Mouse (Mus musculus) midbrain, embryonic 15.5 days (tissue): ENCODE results near the gene Arfgap2. TPM values are rescaled to one million over a fixed set of nuclear protein-coding genes. Genes with fewer than 3 reads are reported as not detected.
A peak's percentile ranks its signal among the peaks of the same experiment; 100 is the strongest.
"Not testable (repeated sequence)": the region's sequence is repeated elsewhere in the genome, so short reads cannot be mapped to it uniquely, and the experiment has no call there.

Experiments used
- ATAC-seq: fragments of 200-750 bp; cut with Nextera tagmentation; replicated peaks from 2 replicates; pipeline ENCODE4 v1.8.0; 2017; ENCODE audit warnings: moderate TSS enrichment
- H3K27ac ChIP-seq: fragments of 300-500 bp; sonication (generic); 2 replicates; pipeline ENCODE4 v1.5.1; 2015; ENCODE audit warnings: mild to moderate bottlenecking, inconsistent platforms
- H3K27me3 ChIP-seq: fragments of 300-500 bp; sonication (generic); replicated peaks from 2 replicates; pipeline ENCODE4 v1.6.1; 2015; ENCODE audit warnings: inconsistent platforms
- H3K36me3 ChIP-seq: fragments of 300-500 bp; sonication (generic); replicated peaks from 2 replicates; pipeline ENCODE4 v1.6.1; 2015; ENCODE audit warnings: inconsistent platforms
- H3K4me1 ChIP-seq: fragments of 300-500 bp; sonication (generic); 2 replicates; pipeline ENCODE4 v1.6.1; 2015; ENCODE audit warnings: inconsistent platforms
- H3K4me2 ChIP-seq: fragments of 300-500 bp; sonication (generic); 2 replicates; pipeline ENCODE4 v1.6.1; 2015; ENCODE audit warnings: inconsistent platforms, mild to moderate bottlenecking, moderate library complexity
- H3K4me3 ChIP-seq: fragments of 300-500 bp; sonication (generic); 2 replicates; pipeline ENCODE4 v1.5.1; 2015; ENCODE audit warnings: mild to moderate bottlenecking, inconsistent platforms
- H3K9ac ChIP-seq: fragments of 300-500 bp; sonication (generic); 2 replicates; pipeline ENCODE4 v1.6.1; 2015; ENCODE audit warnings: mild to moderate bottlenecking, inconsistent platforms
- H3K9me3 ChIP-seq: fragments of 300-500 bp; sonication (generic); 2 replicates; pipeline ENCODE4 v1.6.1; 2016; ENCODE audit warnings: inconsistent platforms
- WGBS: fragments of 180-500 bp; shearing (Covaris S2); methylation state at CpG from one replicate; pipeline ENCODE4 v1.1.7; 2015; ENCODE audit warnings: mixed read lengths; 5-methylcytosine and 5-hydroxymethylcytosine counted together
- polyA plus RNA-seq: library from polyadenylated mRNA; unstranded; fragments of >200 nt; fragmentation: Nextera tagmentation; extraction: Ambion mirVana; gene quantifications from 2 replicates; pipeline ENCODE4 v1.2.1, GENCODE M21; 2015

Arfgap2 gene
- 76.0 and 76.1 TPM in 2 replicates for polyA plus RNA-seq

DNA sequence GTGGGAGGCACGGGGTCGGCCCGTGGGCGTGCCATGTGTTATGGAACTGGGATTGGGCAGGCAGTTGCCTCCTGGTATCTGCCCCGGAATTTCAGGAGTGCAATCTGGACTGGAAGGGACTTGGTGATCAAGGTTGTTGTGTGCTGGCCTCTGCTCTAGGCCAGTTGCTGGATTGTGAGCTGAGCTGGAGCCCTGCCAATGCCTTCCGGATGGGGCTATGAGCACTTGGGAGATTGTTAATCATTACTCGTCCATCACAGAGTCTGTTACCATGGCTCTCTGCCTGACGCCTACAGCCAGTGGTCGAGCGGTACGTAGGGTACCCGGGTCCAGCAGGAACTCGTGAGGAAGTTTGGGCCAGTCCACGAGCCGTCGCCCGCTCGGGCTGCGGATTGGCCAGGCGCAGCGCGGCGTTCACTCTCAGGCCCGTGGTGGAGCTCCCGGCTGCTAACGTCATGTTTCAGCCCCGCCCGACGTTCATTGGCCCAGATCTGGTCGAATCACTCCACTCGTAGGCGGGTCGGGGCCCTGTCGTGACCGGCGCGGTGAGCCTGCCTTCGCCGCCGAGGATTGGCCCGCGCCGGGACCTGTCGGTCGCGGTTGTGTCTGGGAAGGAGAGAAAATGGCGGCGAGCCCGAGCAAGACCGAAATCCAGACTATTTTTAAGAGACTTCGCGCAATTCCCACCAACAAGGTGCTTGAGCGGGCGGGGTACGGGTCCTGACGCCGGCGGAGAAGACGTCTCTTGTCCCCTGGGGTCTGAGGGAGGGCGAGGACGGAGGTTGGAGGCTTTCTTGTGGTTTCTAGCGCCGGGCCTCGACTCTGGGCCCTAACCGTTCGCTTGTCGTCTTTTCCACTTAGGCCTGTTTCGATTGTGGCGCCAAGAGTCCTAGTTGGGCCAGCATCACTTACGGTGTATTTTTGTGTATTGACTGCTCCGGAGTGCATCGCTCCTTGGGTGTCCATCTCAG lies at the start of gene Arfgap2:
TSS of gene Arfgap2 (plus strand) at position 264 of the 971 bp plus-strand sequence.
- Histone ChIP-seq H3K4me3 (peak within 1 kb of the TSS; percentile 71), H3K27ac (peak within 1 kb of the TSS; percentile 93), H3K9ac (peak within 1 kb of the TSS; percentile 82), H3K4me1 (peaks cover 20% of the 10 kb centered on the region), H3K9me3 (no peaks in the 10 kb centered on the region), H3K4me2 (peak within 1 kb of the TSS; percentile 90), H3K27me3 (no peaks in the 10 kb centered on the region), H3K36me3 (peaks cover 29% of the 10 kb centered on the region)
- peak; percentile 99 for ATAC-seq
- 1% methylated on average over 72 of the region's 72 CpGs for WGBS

DNA sequence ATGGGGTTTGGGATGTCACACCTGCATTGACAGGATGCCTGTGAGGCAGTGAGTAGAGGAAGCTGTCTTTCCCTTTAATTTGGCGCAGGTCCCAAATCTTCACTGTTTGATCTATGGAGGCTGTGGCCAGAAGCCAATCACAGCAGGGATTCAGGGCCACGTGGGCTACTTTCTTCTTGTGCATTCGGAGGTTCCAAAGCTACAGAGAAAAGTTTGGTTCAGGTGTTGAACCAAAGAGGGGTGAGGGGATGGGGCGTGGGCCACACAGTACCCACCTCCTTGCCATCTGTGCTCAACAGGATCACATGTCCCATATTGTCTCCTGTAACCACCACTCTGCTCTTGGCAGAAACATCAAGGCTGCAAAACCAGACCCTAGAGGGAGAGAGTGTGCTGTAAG lies 47.7 kb upstream of the Arfgap2 start:
- no peak overlapping the region for H3K4me2 ChIP-seq
- H3K27ac ChIP-seq: no peak overlapping the region
- WGBS: 67% methylated on average over 4 of the region's 4 CpGs
- H3K4me1 ChIP-seq: no peaks in the 10 kb centered on the region
- no peak overlapping the region for H3K9ac ChIP-seq
- no peak overlapping the region for H3K4me3 ChIP-seq
- no peaks in the 10 kb centered on the region for H3K9me3 ChIP-seq
- no peaks in the 10 kb centered on the region for H3K27me3 ChIP-seq
- peaks cover 26% of the 10 kb centered on the region; the same call in 1 of the 2 replicates for H3K36me3 ChIP-seq
- no peak for ATAC-seq

DNA sequence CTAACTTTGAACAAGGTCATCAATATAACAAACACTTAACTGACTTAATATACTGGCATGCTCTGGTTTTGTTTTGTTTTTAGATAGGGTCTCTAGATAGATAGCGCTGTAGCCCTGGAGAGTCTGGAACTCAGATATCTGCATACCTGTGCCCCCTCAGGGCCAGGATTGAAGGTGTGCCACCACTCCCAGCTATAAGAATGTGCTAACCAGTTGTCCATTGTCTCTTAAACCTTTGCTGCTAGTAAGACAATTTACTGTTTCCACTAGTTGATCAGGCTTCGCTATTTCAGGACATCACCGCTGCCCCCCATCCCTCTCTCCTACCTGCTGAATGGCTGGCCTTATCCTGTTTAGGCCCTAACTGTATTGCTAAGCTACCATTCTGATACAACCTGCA lies 44.3 kb upstream of the Arfgap2 start:
- Histone ChIP-seq H3K27me3 (no peaks in the 10 kb centered on the region), H3K4me1 (no peaks in the 10 kb centered on the region), H3K9me3 (no peaks in the 10 kb centered on the region), H3K36me3 (0 out of 2 replicates have a peak, but pooled peaks cover 6% of the 10 kb centered on the region), H3K4me3 (no peak overlapping the region), H3K27ac (no peak overlapping the region), H3K4me2 (no peak overlapping the region), H3K9ac (no peak overlapping the region)
- WGBS: 95% methylated on average over 3 of the region's 3 CpGs
- no peak for ATAC-seq

GRCm38 (mm10) chr2:91223614-91224013 lies 41.2 kb upstream of the Arfgap2 start:
- WGBS: 88% methylated on average over 2 of the region's 2 CpGs
- no peaks in the 10 kb centered on the region for H3K36me3 ChIP-seq
- H3K4me3 ChIP-seq: no peak overlapping the region
- H3K4me2 ChIP-seq: no peak overlapping the region
- ATAC-seq: no peak
- no peaks in the 10 kb centered on the region for H3K9me3 ChIP-seq
- no peak overlapping the region for H3K9ac ChIP-seq
- no peaks in the 10 kb centered on the region for H3K4me1 ChIP-seq
- no peaks in the 10 kb centered on the region for H3K27me3 ChIP-seq
- no peak overlapping the region for H3K27ac ChIP-seq

GRCm38 (mm10) chr2:91229735-91230134 lies 35.0 kb upstream of the Arfgap2 start:
- no peak overlapping the region for H3K4me3 ChIP-seq
- H3K27me3 ChIP-seq: no peaks in the 10 kb centered on the region
- H3K4me1 ChIP-seq: no peaks in the 10 kb centered on the region
- H3K9me3 ChIP-seq: no peaks in the 10 kb centered on the region
- H3K4me2 ChIP-seq: no peak overlapping the region
- ATAC-seq: no peak
- H3K36me3 ChIP-seq: no peaks in the 10 kb centered on the region
- 89% methylated on average over 2 of the region's 2 CpGs for WGBS
- no peak overlapping the region for H3K27ac ChIP-seq
- no peak overlapping the region for H3K9ac ChIP-seq

- Histone ChIP-seq H3K4me3 (peak within 1 kb of the TSS; percentile 73), H3K36me3 (no peaks in the 10 kb centered on the region), H3K9me3 (no peaks in the 10 kb centered on the region), H3K27me3 (no peaks in the 10 kb centered on the region), H3K4me1 (peaks cover 10% of the 10 kb centered on the region), H3K4me2 (peak within 1 kb of the TSS; percentile 88), H3K9ac (peak within 1 kb of the TSS; percentile 73), H3K27ac (peak within 1 kb of the TSS; percentile 92)
- peak; percentile 99 for ATAC-seq
- whole genome bisulfite sequencing: under 1% methylated on average over 47 of the region's 48 CpGs
Observed at GRCm38 (mm10) chr2:91236601-91237510, 27.9 kb upstream of the Arfgap2 start, which contains the start of gene Ddb2. Gene Ddb2, minus strand, starts transcription at chr2:91236982.

DNA sequence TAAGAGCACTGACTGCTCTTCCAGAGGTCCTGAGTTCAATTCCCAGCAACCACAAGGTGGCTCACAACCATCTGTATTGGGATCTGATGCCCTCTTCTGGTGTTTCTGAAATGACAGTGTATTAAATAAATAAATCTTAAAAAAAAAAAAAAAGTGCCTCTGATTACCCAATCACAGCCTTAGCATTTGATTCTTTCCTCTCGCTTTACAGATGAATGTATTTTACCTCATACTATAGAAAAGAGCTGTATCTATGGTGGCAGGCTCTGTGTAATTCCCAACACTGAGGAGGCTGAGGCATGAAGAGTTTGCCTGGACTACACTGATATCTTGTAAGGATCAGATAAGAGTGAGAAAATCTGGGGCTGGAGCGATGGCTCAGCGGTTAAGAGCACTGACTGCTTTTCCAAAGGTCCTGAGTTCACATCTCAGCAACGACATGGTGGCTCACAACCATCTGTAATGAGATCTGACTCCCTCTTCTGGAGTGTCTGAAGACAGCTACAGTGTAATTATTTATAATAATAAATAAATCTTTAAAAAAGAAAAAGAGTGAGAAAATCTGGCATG lies 27.2 kb upstream of the Arfgap2 start:
- not testable (repeated sequence) for H3K4me1 ChIP-seq, H3K36me3 ChIP-seq, H3K27me3 ChIP-seq, H3K9me3 ChIP-seq
- H3K27ac ChIP-seq: peak overlapping the region; percentile 92
- 18% methylated on average over 4 of the region's 4 CpGs for WGBS
- peak; percentile 69 for ATAC-seq
- H3K4me2 ChIP-seq: peak overlapping the region; percentile 88
- peak overlapping the region; percentile 73 for H3K9ac ChIP-seq
- peak overlapping the region; percentile 73 for H3K4me3 ChIP-seq

GRCm38 (mm10) chr2:91242547-91242946 lies 22.2 kb upstream of the Arfgap2 start:
- Histone ChIP-seq H3K36me3 (no peaks in the 10 kb centered on the region), H3K27me3 (no peaks in the 10 kb centered on the region), H3K4me2 (no peak overlapping the region), H3K9me3 (no peaks in the 10 kb centered on the region), H3K27ac (no peak overlapping the region), H3K4me3 (no peak overlapping the region), H3K9ac (no peak overlapping the region), H3K4me1 (peaks cover 4% of the 10 kb centered on the region)
- no peak for ATAC-seq
- WGBS: 75% methylated on average over 5 of the region's 5 CpGs

GRCm38 (mm10) chr2:91243416-91243815 lies 21.4 kb upstream of the Arfgap2 start:
- no peak overlapping the region for H3K4me2 ChIP-seq
- no peaks in the 10 kb centered on the region for H3K27me3 ChIP-seq
- no peaks in the 10 kb centered on the region for H3K4me1 ChIP-seq
- ATAC-seq: no peak
- H3K9me3 ChIP-seq: no peaks in the 10 kb centered on the region
- H3K36me3 ChIP-seq: no peaks in the 10 kb centered on the region
- no peak overlapping the region for H3K4me3 ChIP-seq
- 55% methylated on average over 3 of the region's 3 CpGs for WGBS
- no peak overlapping the region for H3K27ac ChIP-seq
- no peak overlapping the region for H3K9ac ChIP-seq

GRCm38 (mm10) chr2:91244557-91245228 lies 20.1 kb upstream of the Arfgap2 start:
- no peaks in the 10 kb centered on the region for H3K9me3 ChIP-seq
- H3K4me2 ChIP-seq: no peak overlapping the region
- H3K4me1 ChIP-seq: no peaks in the 10 kb centered on the region
- ATAC-seq: no peak
- no peaks in the 10 kb centered on the region for H3K27me3 ChIP-seq
- no peak overlapping the region for H3K4me3 ChIP-seq
- no peaks in the 10 kb centered on the region for H3K36me3 ChIP-seq
- H3K9ac ChIP-seq: no peak overlapping the region
- WGBS: 87% methylated on average over 5 of the region's 5 CpGs
- no peak overlapping the region for H3K27ac ChIP-seq

- H3K36me3 ChIP-seq: no peaks in the 10 kb centered on the region
- H3K27me3 ChIP-seq: no peaks in the 10 kb centered on the region; the same call in 1 of the 2 replicates
- H3K9ac ChIP-seq: no peak overlapping the region
- no peak for ATAC-seq
- no peak overlapping the region for H3K4me3 ChIP-seq
- no peak overlapping the region for H3K4me2 ChIP-seq
- 92% methylated on average over 4 of the region's 4 CpGs for WGBS
- no peaks in the 10 kb centered on the region for H3K4me1 ChIP-seq
- no peak overlapping the region for H3K27ac ChIP-seq
- no peaks in the 10 kb centered on the region for H3K9me3 ChIP-seq
Observed at GRCm38 (mm10) chr2:91248366-91248765, 16.4 kb upstream of the Arfgap2 start.
